Mouse (Mus musculus) cortical plate, adult 2 months (tissue): ENCODE results near the gene Slco1a1.
"Not testable (repeated sequence)": the region's sequence is repeated elsewhere in the genome, so short reads cannot be mapped to it uniquely, and the experiment has no call there.

Experiments used
- CTCF ChIP-seq: fragments of 200-500 bp; IDR thresholded peaks from 2 replicates; pipeline ENCODE4 v1.5.1; 2011; ENCODE audit warnings: mild to moderate bottlenecking, control low read depth, low read length; ENCODE audit not compliant: insufficient read depth; ENCODE audit errors: extremely low read depth
- POLR2A ChIP-seq: fragments of 200-500 bp; IDR thresholded peaks from 2 replicates; pipeline ENCODE4 v1.6.1; 2011; ENCODE audit warnings: mild to moderate bottlenecking, low read length, control low read depth; ENCODE audit not compliant: insufficient read depth; ENCODE audit errors: extremely low read depth

DNA sequence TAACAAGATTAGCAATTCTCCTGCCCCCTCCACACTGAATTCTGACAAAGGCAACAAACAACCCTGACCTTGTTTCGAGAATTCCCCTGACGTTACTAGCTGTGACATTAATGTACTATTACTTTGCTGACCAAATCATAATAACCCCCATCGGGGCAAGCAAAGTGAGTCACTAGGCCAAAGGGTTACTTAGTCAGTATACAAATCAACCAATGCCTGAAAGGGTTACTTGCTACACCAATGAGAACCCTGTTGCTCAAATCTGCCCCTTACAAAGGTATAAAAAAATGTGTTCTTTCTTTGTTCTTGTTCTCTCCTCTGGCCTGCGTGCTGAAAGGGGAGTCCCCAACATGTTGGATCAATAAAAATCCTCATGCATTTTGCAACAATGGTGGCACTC is 71.0 kb downstream of the Slco1a1 start:
- not testable (repeated sequence) for TF ChIP-seq CTCF, POLR2A
